Mouse (Mus musculus) spleen, postnatal 0 days (tissue): ENCODE results near the gene Gm10061. TPM values are rescaled to one million over a fixed set of nuclear protein-coding genes. Genes with fewer than 3 reads are reported as not detected.

Experiments used
- polyA plus RNA-seq: library from polyadenylated mRNA; unstranded; fragments of >200 nt; fragmentation: Nextera tagmentation; extraction: Ambion mirVana; gene quantifications from 2 replicates; pipeline ENCODE4 v1.2.1, GENCODE M21; 2015

Gene Gm10061
- not detected in 2 replicates for polyA plus RNA-seq

GRCm38 (mm10) chr16:89150786-89151185 is at the start of gene Gm10061:
Gene Gm10061 (plus strand): TSS chr16:89151086.

GRCm38 (mm10) chr16:89140551-89140950 is 10.3 kb upstream of the Gm10061 start, which contains the start of gene Gm6358:
Gene Gm6358 (plus strand): TSS chr16:89140851.

GRCm38 (mm10) chr16:89157652-89158051 is 6.8 kb downstream of the Gm10061 start, which contains the start of gene Gm9789:
Gene Gm9789 (plus strand): TSS chr16:89157952.

GRCm38 (mm10) chr16:89169190-89169589 is 18.3 kb downstream of the Gm10061 start, which contains the start of gene Gm7735:
Gene Gm7735 (plus strand): TSS chr16:89169490.

GRCm38 (mm10) chr16:89174435-89174834 is 23.5 kb downstream of the Gm10061 start, which contains the start of gene 1110057P08Rik:
Gene 1110057P08Rik (plus strand): TSS chr16:89174735.

Other genes starting within 250 kb of the Gm10061 start
- gene Krtap19-9b, start 218.8 kb upstream of the Gm10061 start, polyA plus RNA-seq = not detected in 2 replicates
- gene Krtap16-3, start 188.2 kb upstream of the Gm10061 start, polyA plus RNA-seq = not detected in 2 replicates
- not detected in 2 replicates for gene Krtap22-2, start 140.3 kb upstream of the Gm10061 start, polyA plus RNA-seq
- not detected in 2 replicates for gene Gm10229, start 135.8 kb upstream of the Gm10061 start, polyA plus RNA-seq
- not detected in 2 replicates for gene Krtap6-1, start 119.4 kb upstream of the Gm10061 start, polyA plus RNA-seq
- not detected in 2 replicates for gene Gm10228, start 109.6 kb upstream of the Gm10061 start, polyA plus RNA-seq
- not detected in 2 replicates for gene Krtap6-5, start 103.2 kb upstream of the Gm10061 start, polyA plus RNA-seq
- gene 1110025L11Rik, start 87.1 kb upstream of the Gm10061 start, polyA plus RNA-seq = not detected in 2 replicates
- gene Krtap6-3, start 67.1 kb upstream of the Gm10061 start, polyA plus RNA-seq = not detected in 2 replicates
- gene Gm6358, start 10.2 kb upstream of the Gm10061 start, polyA plus RNA-seq = not detected in 2 replicates
- gene Gm9789, start 6.9 kb downstream of the Gm10061 start, polyA plus RNA-seq = not detected in 2 replicates
- not detected in 2 replicates for gene Gm7735, start 18.4 kb downstream of the Gm10061 start, polyA plus RNA-seq
- not detected in 2 replicates for gene 1110057P08Rik, start 23.6 kb downstream of the Gm10061 start, polyA plus RNA-seq
- gene Krtap20-2, start 54.8 kb downstream of the Gm10061 start, polyA plus RNA-seq = not detected in 2 replicates